Mouse (Mus musculus) splenic B cell, adult 2 months (primary cell): ENCODE measurements around the gene Zfp651.

Source experiments
- DNase-seq: peaks from one replicate; pipeline ENCODE4 v3.0.0-alpha.2; 2011; ENCODE audit warnings: low read depth, low spot score
- H3K27me3 ChIP-seq: 2 replicates; pipeline ENCODE4 v1.6.1; 2012; ENCODE audit warnings: mild to moderate bottlenecking, low read length, moderate library complexity, mixed read lengths; ENCODE audit not compliant: control insufficient read depth, poor library complexity, insufficient read depth, severe bottlenecking
- H3K36me3 ChIP-seq: 2 replicates; pipeline ENCODE4 v1.6.1; 2012; ENCODE audit warnings: mild to moderate bottlenecking, low read length, moderate library complexity, mixed read lengths; ENCODE audit not compliant: control insufficient read depth, poor library complexity, insufficient read depth, severe bottlenecking

Gene Zfp651

DNA sequence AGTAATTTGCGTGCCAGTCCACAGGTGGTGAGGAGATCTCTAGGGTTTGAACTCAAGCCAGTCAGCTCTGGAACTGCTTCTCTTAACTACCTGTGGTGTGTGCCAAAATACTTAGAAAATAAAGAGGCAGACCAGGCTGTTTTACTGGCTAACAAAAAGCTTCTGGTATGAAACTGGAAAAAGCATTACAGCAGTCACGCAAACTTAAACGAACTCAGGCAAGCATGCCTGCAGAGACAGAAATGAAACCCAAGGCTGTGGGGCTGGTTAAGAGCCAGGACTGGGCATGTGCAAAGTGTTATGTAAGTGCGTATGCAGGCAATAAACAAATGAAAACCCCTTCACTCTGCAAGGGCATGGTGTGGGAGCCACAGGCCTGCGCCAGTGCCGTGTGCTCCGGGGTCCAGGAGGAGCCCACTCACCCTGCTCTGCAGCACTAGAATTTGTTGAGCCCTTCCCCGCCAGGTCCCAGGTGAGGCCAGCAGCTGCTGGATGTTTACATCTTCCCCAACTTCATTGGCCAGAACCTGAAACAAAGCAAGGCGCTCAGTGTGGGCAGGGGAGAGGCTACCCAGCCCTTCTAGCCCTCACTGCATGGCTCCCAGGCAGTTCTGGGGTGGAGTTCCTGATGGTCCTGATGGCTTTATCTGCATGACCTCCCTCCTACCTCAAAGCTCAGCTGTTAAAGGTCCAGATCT, 60.1 kb downstream of the Zfp651 start:
- no peaks in the 10 kb centered on the region for H3K27me3 ChIP-seq
- H3K36me3 ChIP-seq, result no peaks in the 10 kb centered on the region
- DNase-seq, result no peak

- Histone ChIP-seq H3K36me3 (no peaks in the 10 kb centered on the region), H3K27me3 (no peaks in the 10 kb centered on the region)
- DNase-seq, result no peak
Observed at GRCm38 (mm10) chr9:121819771-121820471, 60.8 kb downstream of the Zfp651 start.

DNA sequence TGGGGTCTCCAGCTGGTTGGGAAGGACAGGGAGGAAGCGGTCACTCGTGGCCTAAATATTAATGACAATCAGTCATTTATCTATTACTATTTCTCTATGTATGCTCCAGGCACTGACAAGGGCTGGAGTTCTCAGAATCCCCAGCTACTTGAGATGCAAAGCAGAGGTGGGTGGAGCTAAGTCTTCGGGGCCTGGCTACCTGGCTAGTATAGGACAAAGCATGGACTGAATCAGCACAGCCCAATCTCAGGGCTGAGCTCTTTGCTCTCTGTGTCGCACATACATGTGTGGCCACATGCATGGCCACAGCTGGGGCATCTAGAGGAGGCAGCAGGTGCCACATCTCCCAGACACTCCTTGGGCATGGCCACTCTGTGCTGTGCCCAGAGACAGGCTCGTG, 61.6 kb downstream of the Zfp651 start:
- H3K36me3 ChIP-seq, result no peaks in the 10 kb centered on the region
- DNase-seq, result no peak

More for the DNA sequence above, 61.6 kb downstream of the Zfp651 start:
- no peaks in the 10 kb centered on the region for H3K27me3 ChIP-seq
